Mouse (Mus musculus): ENCODE results near the gene Cnpy1.

DNA sequence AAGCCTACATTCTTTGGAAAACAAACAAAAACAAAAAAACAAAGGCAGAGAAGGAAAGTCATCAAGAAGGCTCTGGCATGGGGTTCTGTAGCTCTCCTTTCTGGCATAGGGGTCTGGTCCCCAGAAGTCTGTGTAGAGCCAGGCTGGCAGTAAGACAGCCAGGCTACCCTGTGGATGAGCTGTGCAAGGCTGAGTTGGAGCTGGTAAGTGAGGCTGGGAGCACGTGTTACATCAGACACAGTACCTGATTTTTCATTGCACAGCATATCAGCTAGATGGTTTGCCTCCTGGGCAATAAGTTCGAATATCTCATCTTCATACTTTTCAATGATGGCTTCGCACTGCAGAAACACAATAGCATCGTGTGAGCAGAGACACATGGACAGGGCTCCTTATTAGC is 38.6 kb downstream of the Cnpy1 start:
- TF ChIP-seq POLR2A (IDR thresholded peaks at IDR 0.05; ENCODE audit: control insufficient read depth, extremely low read depth, insufficient read depth, low read length, poor library complexity) (no peak), CTCF (IDR thresholded peaks at IDR 0.05; ENCODE audit: borderline replicate concordance, control insufficient read depth, extremely low read depth, insufficient read depth, low read length, poor library complexity) (no peak)

Measured in thymus, adult 2 months (tissue).